Mouse (Mus musculus) frontal cortex, adult (tissue): ENCODE results near the gene Gm20708.

Source experiments
- ATAC-seq: cut with Nextera tagmentation; 2 replicates; pipeline ENCODE4 v1.9.2; 2017; ENCODE audit warnings: mild to moderate bottlenecking, moderate library complexity, mixed read lengths; ENCODE audit not compliant: low TSS enrichment

Gene Gm20708

DNA sequence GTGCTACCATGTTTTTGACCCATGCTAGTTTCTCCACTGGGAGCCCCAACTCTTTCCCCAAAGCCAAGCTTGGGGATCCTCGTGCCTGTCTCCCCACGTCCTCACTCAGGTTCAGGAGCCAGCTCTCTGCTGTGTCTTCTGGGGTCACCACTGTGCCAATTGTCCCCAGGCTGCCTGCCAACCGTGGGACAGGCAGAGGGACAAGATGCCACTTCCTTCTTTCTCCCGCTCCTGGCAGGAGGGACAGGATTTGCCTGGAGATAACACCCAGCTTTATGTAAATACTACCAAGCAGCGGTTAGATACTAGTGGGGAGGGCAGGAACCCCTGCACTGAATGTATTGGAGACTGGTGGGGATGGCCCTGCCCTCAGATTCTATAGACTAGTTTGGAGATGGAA is 4.4 kb downstream of the Gm20708 start:
- no peak for ATAC-seq

DNA sequence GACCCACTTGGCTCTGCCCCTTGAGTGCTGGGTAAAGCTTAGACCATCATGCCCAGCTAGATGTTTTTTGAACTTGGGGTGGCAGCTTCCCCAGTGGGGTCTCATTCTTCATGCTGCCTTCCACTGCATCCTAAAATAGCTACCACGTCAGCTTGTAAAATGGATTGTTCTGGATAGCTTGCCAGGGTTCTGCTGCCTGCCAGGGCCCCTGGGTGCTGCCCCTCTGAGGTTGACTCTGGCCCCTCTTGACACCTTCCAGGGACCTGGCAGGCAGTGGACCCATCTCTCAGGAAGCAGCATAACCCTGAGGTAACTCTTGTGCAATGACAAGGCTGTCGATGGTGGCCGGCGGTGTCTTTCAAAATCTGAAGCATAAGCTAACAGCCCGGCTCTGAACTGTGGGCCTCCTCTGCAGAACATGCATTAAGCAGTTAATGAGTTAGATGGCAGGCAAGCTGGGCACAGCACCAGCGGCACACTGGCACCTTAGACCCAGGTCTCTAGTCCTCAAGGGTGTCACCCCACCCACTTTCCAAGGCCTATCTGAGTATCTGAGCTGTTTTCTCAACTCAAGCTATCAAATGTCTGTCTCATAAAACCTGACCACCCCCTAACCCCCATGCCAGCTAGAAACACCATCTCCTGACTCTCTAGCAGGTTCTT is 5.4 kb downstream of the Gm20708 start:
- no peak for ATAC-seq

DNA sequence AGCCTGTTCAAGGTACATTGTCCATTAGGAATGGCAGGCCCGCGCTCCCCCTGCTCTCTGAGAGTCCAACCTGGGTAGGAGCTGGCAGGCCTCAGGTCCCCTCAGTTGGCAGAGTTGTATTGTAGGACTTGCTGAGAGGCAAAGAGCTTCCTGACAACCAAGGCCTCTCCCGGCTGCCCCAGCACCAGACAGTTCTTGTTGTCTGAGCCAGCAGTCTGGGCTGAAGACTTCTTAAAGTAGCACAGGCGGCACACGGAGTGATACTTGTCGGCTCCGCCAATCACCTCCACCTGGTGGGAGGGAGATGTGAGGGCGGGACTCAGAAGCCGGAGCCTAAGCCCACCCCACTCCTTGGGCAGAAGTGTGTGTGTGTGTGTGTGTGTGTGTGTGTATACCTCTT is 6.4 kb downstream of the Gm20708 start:
- ATAC-seq = peak; percentile 36; the same call in 1 of the 2 replicates

DNA sequence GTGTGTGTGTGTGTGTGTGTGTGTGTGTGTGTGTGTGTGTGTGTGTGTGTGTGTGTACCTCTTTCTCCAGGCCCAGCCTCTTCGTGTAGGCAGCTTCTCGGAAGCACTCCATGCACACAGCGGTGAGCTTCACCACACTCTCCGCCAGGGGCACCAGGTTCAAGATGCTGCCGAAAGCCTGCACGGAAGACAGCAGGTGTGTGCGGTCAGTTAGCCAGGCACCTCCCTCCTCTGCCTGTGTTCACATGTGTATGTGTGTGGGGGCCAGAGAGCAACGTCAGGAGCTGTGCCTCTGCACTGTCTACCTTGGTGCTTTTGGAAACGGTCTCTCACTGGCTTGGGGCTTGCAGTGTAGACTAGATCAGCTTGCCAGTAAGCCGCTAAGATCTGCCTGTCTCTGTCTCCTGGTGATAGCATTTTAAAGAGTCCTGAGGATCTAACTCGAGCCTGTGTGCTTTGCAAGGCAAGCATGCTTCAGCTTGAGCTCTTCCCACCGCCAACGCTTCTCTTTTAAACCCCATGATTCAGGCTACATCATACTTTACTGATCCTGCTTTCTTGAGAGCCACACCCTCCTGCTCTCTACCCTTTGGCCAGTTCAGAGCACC is 7.0 kb downstream of the Gm20708 start:
- ATAC-seq = peak; percentile 83

DNA sequence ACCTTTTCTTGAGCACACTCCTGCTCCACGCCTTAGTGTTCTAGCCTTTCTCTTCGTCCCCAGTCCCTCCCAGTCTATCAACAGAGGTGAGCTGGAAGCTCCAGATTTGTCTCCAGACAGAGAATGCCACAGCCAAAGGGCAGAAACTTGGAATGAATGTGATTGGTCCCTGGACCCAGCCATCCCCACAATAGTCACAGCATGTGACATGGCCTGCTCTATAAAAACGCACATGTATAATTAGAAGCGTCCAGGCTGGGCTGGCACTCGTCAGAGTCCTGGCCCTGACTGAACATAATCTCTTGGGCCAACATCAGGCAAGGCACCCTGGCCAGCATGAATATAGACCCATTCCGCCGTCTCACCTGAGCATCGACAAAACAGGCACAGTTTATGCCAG is 9.6 kb downstream of the Gm20708 start:
- no peak for ATAC-seq

DNA sequence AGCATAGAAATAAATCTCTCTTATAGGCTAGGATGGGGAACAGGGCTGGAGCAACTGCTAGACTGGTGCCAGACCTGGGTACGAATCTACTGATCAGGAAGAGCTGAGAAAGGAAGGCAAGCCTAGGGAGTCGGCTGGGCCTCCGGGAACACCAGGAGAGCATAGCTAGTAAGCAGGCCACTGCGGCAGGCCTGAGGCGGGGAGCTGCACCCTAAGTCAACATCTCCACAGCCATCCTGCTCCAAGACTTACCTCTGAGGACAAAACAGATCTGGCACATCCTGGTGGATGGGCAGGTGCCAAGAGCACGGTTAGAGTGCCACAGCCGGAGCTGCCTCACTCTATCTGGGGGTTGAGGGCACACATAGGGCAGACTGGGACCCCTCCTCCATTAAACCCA is 10.7 kb downstream of the Gm20708 start:
- no peak for ATAC-seq

DNA sequence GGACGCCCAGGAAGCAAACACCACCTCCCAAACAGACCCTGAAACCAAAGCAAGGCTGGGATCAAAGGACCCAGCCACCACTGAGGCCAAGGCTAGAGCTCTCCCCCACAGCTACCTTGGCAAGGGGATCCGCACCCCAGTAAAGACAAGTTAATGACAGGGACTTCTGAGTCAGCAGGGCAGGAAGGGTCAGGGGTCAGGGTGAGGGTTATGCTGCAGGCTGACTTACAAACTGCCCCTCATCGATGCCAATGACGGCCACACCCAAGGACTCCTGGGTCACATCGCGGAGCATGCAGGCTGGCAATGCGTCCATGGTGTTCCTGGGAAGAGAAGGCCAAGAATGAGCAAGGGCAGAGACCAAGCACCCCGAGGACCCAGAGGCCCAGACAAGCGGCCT is 12.4 kb downstream of the Gm20708 start:
- ATAC-seq = no peak

DNA sequence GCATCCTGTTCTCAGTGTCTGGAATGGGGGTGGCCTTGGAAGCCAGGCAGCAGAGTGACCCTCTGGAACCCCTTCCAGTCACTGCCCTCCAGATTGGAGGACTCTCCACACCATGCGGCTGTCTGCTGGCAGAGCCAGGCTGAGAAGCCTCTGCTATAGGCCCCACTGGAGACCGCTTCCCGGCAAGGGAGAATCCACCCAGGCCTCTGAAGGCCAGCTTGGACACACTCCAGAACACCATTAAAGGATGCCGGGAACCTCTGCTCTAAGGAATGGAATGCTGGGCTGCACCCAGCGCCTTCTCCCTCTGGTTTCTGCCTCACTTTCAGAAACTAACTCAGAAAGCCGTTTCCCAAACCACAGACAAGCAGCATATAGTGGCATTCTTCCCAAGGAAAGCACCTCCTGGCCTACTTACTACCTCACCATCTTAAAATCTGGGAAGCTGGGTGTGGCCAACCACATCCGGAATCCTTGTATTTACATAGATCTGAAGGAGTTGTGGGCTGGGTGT is 13.3 kb downstream of the Gm20708 start:
- no peak for ATAC-seq

DNA sequence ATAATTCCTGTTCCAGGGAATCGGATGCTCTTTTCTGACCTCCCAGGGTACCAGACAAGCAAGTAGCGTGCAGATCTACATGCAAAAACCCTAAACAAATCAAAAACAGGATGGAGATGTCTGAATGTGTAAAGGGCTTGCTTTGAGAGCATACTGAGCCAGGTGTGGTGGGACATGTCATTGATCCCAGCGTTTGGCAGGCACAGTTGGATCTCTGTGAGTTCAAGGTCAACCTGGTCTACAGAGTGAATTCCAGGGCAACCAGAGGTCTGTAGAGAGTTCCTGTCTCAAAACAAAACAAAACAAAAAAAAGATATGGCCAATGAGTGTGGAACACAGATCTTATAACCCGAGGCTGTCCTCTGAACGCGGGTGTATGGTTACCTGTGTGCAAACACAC is 13.9 kb downstream of the Gm20708 start:
- no peak for ATAC-seq

DNA sequence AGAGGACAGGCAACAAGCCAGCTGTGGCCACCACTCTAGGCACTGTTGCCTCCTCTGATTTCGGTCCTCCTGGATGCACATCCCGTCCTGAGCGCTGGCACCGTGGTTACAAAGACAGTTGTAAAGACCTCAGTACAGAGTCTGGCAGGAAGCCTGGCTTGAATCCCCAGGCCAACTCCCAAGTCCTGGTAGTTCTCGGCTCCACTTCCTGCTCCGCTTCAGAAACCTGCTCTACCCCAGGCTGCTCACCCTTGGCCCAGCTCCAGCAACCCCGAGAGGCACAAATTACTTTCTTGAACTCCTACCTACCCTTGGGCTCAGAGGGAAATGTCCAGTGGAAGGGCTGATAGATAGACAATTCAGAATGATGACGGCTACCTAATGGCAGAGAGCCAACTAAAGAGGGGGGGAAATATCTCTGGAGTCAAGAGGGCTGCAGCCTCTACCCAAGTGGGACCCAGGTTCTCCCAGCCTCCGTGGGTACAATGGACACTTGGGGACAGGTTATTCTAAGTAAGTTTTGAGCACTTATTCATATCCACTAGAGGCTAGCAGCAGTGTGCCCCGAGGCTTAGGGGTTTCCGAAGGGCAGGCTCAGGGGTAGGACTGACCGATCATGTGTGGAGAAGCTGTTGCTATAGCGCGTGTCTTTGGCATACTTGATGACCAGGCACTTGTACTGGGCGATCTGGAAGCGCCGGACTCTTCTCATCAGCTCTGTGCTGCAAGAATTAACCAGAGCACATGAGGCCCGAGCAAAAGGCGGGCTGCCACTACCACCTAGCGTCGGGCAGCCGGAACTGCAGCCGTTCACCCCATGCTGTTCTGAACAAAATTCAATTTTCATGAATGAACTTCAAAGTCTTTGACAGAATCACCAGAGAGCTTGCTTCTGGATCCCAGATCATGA is 14.8 kb downstream of the Gm20708 start:
- peak; percentile 66 for ATAC-seq

DNA sequence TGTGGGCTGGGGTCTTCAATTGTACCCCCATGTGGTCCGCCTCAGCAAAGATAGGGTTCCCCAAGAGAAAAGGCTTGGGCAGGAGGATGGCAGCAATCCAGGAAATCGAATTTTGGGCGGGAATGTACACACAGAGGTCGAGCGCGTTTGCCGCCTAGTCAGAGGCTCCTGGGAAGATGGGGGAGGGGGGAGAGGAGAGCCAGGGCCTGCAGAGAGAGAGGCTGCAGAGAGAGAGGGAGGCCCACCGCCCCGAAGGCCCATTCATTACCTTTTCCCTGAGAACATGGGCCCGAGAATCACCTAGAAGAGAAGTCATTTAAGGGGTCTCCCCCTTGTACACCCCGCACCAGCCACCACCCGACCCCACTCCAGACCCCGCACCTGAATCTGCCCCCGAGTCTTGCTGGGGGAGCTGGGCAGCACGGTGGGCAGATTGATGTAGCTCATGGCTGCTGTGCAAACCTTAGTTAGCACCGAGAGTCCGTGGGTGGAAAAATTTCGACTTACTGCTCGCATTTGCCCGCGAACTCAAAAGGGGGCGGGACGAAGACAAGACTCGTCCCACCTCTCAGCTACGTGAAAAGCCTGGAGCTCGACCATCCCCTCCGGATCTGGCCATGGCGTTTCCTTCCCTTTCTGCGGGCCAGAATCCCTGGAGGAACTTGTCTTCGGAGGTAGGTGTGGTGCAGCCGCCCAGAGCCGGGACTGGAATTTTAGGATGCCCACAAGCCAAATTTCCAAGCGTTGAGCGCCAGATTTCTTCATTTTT is 16.0 kb downstream of the Gm20708 start, which contains the start of the genes Afmid and Tk1:
TSS of gene Afmid (plus strand) at position 592 of the 769 bp plus-strand sequence.
TSS of gene Tk1 (minus strand) at position 760 of the 769 bp plus-strand sequence.
- peak; percentile 18; the same call in 1 of the 2 replicates for ATAC-seq

DNA sequence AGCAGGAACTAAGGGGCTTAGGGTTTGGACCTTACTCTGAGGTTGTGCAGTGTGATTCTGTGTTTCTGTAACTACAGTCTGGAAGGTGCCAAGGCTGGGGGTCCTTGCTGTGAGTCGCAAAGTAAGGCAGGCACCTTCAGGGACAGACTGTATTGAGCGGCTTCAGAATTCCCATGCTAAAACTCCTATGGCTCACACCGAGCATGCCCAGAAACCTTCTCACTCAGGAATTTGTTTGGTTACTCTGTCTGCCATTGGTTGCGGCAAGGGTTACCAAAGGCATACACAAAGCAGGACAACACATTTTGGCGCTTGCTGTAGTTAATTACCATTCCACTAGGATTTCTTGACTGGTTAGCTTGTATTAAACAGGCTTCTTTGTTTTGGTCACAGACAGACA is 16.7 kb downstream of the Gm20708 start:
- no peak for ATAC-seq

DNA sequence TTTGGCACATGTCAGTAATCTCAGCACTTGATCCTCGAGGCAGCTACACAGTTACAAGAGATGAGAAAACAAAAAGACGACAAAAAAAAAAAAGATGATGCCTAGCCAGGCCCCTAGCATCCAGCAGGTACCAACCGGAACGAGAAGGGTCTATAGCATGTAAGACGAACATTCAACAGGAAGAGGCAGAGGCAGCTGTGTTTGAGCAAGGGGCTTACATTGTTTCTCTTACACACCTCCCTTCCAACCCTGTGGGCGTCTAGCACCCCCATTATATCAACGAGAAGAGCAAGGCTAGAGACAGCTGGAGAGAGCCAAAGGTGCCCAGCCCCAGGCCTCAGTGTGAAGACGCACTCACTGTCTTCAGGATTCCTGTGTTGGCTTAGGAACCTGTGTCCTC is 17.4 kb downstream of the Gm20708 start:
- ATAC-seq = no peak

DNA sequence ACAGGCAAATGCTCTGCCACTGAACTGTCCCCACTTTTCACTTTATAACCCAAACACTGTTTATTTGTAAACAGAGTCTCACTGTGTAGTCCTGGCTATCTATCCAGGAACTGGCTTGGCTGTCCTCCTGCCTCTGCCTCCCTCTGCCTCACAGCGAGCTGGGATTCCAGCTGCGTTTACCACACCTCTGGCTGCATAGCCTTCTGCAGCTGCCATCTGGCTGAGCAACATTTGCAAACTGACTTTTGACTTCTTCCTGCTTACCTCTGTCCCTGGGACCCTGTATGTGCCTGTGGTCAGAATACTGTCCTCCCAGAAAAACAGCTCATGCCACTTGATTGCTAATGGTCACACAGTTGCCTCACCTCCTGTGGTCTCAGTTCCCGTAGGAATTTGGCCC is 17.9 kb downstream of the Gm20708 start:
- ATAC-seq = no peak

DNA sequence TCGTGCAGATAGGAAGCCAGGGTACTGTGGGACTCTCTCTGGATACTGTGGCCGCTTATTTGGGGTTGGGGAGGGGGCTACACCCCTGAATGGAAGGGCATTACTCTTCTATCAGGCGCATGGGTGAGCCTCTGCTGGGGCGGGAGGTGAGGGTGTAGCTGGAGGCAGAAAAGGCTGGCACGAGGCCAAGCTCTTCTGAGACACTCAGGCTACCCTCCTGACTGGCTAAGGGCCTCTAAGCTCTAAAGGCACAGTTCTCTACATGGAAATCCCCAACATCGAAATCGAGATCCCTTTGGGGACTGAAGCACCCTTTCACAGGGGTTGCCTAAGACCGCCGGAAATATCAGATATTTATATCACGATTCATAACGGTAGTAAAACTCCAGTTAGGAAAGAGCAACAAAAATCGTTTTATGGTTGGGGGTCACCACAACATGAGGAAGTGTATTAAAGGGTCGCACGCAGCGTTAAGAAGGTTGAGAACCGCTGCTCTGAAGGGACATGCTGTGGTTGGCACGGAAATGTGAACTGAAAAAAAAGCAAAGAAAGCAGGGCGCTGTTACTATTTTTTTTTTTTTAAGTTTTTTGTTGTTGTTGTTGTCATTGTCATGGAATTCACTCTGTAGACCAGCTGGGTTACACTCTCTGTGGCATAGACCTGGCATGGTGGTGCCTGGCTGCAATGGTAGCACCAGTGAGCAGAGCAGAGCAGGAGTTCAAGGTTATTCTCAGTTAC is 18.9 kb downstream of the Gm20708 start:
- ATAC-seq = no peak

DNA sequence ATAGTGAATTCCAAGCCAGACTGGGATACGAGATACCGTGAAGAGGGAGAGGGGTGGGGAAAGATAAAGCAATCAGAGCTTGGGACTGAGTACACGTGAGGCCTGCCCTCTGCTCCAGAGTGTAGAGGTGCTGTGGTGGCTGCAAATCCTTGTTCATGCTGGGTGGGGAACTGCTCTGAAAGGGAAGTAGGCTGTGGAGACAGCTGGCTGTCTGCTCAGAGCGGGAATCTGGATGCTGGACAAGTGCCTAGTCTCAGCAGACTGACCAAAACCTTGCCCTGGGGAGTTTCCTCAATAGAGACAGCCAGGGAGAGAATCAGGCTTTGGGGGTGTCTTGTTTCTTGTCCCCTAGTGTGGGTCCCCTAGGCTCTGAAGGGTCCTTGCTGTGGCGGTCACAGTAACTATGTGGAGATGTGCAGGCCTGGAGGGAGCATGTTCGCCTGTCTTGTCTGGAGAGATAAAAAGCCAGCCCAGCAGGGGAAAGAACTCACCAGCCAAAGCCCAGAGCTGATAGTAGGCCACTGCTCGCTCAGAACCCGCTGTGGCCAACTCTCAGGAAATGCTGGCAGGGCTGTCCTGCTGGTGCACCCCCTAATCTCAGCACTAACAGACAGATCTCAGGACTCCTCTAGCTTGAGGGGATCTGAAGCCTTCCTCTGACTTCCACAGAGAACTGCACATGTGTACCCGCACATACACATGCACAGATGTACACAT is 19.6 kb downstream of the Gm20708 start:
- no peak for ATAC-seq

DNA sequence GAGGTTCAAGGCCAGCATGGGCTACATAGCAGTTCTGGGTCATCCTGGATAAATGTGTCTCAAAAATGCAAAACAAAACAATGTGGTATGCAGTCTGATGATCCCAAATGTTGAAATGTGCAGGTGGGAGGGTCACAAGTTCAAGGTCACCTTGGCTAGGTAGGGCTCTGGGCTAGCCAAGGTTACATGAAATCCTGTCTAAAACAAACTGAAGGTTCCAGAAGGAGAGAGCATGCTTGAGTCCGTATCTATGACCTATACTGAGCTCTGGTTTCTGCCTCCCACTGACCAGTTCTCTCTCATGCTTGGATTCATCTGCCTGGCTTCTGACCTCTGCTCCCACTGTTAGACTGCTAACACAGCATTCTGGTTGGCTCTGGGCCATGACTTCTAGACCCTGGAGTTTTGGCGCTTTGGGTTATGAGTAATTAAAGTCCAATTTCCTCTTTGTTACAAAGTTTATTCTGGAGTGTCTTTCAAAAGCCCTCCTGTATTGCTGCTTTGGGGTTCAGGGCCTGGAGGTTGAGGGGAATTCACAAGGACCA is 20.3 kb downstream of the Gm20708 start:
- ATAC-seq = no peak

DNA sequence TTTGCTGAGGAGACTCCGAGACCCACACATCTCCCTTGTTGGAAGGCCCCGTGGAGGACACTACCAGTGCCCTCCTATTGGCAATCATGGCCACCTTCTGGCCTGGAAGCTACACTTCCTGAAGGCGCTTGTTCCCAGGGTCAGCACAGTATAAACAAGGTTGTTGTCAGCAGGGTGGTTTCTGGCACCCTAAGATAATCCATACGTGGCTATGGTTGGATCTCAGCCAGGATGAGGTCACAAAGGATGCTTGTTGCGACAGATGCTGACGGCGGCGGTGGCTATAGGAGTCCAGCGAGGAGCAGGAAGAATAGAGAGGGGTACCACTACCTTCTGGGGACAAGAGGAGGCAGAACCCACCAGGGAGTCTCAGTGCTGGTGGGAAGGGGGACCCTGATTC is 20.9 kb downstream of the Gm20708 start:
- ATAC-seq = no peak

DNA sequence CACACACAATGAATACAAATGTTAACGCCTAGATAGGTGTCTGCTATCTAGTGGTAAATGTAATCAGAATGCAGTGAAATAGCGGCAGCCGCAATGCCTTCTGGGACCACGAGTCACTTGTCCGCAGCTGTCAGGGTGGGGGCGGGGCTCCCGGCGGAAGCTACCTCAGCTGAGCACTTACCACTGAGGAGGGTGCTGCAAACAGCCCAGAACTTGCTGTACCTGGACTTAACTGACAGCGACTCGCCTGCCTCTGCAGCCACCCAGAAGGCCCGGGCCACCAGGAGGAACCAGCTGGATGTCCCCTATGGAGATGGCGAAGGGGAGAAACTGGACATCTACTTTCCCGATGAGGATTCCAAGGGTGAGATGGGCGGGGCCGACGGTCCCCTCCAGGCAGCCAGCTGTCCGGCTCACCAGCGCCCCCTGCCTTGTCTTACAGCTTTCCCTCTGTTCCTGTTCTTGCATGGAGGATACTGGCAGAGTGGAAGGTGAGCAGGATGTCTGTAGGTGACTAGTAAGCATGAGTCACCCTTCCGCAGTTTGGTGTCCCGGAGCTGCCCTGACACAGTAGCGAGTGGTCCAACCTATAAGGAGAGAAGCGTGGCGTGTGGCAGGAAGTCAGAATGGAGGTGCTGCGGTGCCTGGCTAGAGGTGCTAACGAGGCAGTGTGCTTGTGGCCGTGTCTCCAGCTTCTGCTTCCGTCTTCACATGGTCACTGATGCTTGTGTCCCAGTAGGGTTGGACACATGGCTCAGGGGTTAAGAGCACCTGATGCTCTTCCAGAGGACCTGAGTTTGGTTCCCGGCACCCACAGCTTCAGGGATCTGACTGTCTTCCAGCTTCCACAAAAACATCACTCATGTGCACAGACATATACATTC is 22.9 kb downstream of the Gm20708 start:
- peak; percentile 63 for ATAC-seq
